Mouse (Mus musculus): Measurements from ENCODE around the gene Nav2. TPM values are rescaled to one million over a fixed set of nuclear protein-coding genes. Genes with fewer than 3 reads are reported as not detected.
A peak's percentile ranks its signal among the peaks of the same experiment; 100 is the strongest.

Nav2 gene
- polyA plus RNA-seq, 1 experiment from 2014 or later = 36.1 TPM

DNA sequence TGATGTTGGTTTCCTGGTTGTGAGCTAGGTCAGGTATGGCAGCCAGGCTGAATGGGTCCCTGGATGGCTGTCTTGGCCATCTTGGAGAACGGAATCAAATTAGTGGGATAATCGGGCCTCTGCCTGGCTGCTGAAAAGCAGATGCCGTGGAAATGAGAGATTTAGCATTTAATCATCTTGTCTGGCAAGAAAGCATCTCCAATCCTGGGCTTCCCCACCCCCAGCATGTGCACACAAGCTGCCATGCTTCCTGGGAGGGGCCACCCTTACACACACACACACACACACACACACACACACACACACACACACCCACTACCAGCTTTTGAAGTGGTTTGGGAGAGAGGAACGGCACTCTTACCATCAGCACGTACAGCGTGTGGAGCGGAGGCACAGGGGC, 506.6 kb downstream of the Nav2 start:
- H3K4me2 ChIP-seq (replicated peaks; ENCODE audit: low read depth, low read length) = no peak overlapping the region
- H3K36me3 ChIP-seq (ENCODE audit: control insufficient read depth, insufficient read depth, low read length) = no peaks in the 10 kb centered on the region
- DNase-seq (ENCODE audit: low spot score) (no peak), ATAC-seq (ENCODE audit: low FRiP score) (no peak)
- no peaks in the 10 kb centered on the region for H3K9me3 ChIP-seq (ENCODE audit: control insufficient read depth, low read length)
- no peak overlapping the region for H3K27ac ChIP-seq (ENCODE audit: low read depth, low read length)
- no peak overlapping the region for H3K4me3 ChIP-seq (ENCODE audit: low read depth, low read length)
- no peaks in the 10 kb centered on the region for H3K27me3 ChIP-seq (ENCODE audit: control insufficient read depth, insufficient read depth, low read length)
- no peaks in the 10 kb centered on the region for H3K4me1 ChIP-seq (replicated peaks; ENCODE audit: control insufficient read depth, insufficient read depth, low read length)
- no peak overlapping the region for H3K9ac ChIP-seq (ENCODE audit: low read depth, low read length)
- 85% methylated on average over 7 of the region's 7 CpGs for WGBS

GRCm38 (mm10) chr7:49415716-49416115, 507.2 kb downstream of the Nav2 start:
- 93% methylated on average over 12 of the region's 12 CpGs for WGBS
- H3K9ac ChIP-seq (ENCODE audit: low read depth, low read length) = no peak overlapping the region
- no peak overlapping the region for H3K4me2 ChIP-seq (replicated peaks; ENCODE audit: low read depth, low read length)
- no peaks in the 10 kb centered on the region for H3K4me1 ChIP-seq (replicated peaks; ENCODE audit: control insufficient read depth, insufficient read depth, low read length)
- no peaks in the 10 kb centered on the region for H3K36me3 ChIP-seq (ENCODE audit: control insufficient read depth, insufficient read depth, low read length)
- no peak overlapping the region for H3K27ac ChIP-seq (ENCODE audit: low read depth, low read length)
- H3K4me3 ChIP-seq (ENCODE audit: low read depth, low read length) = no peak overlapping the region
- no peaks in the 10 kb centered on the region for H3K9me3 ChIP-seq (ENCODE audit: control insufficient read depth, low read length)
- H3K27me3 ChIP-seq (ENCODE audit: control insufficient read depth, insufficient read depth, low read length) = no peaks in the 10 kb centered on the region
- ATAC-seq (ENCODE audit: low FRiP score) = no peak
- DNase-seq (ENCODE audit: low spot score) = no peak

- no peak overlapping the region for H3K9ac ChIP-seq (ENCODE audit: low read depth, low read length)
- WGBS = 81% methylated on average over 13 of the region's 13 CpGs
- H3K27me3 ChIP-seq (ENCODE audit: control insufficient read depth, insufficient read depth, low read length) = no peaks in the 10 kb centered on the region
- H3K36me3 ChIP-seq (ENCODE audit: control insufficient read depth, insufficient read depth, low read length) = peaks cover 2% of the 10 kb centered on the region; the same call in 1 of the 2 replicates
- no peak overlapping the region for H3K27ac ChIP-seq (ENCODE audit: low read depth, low read length)
- H3K4me2 ChIP-seq (replicated peaks; ENCODE audit: low read depth, low read length) = no peak overlapping the region
- no peaks in the 10 kb centered on the region for H3K4me1 ChIP-seq (replicated peaks; ENCODE audit: control insufficient read depth, insufficient read depth, low read length)
- DNase-seq (ENCODE audit: low spot score) (no peak), ATAC-seq (ENCODE audit: low FRiP score) (no peak)
- no peak overlapping the region for H3K4me3 ChIP-seq (ENCODE audit: low read depth, low read length)
- no peaks in the 10 kb centered on the region for H3K9me3 ChIP-seq (ENCODE audit: control insufficient read depth, low read length)
Measured at GRCm38 (mm10) chr7:49418841-49419240, 510.3 kb downstream of the Nav2 start.

DNA sequence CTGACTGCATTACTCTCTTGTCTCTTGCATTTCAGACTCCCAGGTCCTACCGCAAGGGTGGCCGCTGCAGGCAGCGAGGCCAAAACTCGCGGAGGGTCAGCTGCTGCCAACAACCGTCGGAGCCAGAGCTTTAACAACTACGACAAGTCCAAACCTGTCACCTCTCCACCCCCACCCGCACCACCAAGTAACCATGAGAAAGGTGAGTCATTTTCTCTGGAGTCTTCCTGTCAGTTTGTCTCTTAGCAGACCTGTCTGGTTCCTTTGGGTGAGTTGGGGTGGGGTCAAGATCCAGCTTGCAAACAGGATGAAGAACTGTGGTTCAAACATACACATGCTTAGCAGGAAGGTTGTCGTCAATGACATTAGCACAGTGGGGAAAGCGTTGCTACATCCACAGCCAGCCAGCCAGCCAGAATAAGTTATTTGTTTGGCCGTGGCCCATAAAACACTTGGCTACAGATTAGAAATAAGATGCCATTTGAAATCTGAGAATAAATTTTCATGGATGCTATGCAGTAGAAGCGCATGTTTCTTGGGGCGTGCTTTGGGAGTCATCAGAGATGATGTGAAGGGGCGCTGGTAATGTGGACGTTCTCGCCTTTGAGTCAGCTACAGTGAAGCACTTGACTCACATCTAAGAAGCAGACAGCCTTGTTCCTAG, 511.8 kb downstream of the Nav2 start:
- ATAC-seq (ENCODE audit: low FRiP score) = no peak
- H3K4me1 ChIP-seq (replicated peaks; ENCODE audit: control insufficient read depth, insufficient read depth, low read length) = no peaks in the 10 kb centered on the region
- 90% methylated on average over 17 of the region's 17 CpGs for whole genome bisulfite sequencing

DNA sequence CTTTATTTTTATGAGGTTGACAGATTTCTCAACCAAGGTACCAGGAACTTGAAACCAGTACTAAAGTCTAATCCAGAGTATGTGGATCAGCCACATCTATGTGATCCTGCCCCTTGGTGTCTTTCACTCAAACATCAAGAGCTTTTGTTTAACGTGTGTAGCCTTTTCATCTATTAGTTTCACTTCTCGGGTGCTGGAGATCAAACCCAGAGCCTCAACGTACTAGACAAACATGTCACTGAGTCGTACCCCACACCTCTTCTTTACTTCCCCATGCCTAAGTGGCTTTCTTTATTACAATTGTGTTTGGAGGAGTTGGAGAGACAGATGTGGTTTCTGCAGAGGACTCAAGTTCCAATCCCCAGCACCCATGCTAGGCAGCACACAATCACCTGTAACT, 512.7 kb downstream of the Nav2 start:
- no peak for DNase-seq (ENCODE audit: low spot score)
- H3K4me3 ChIP-seq (ENCODE audit: low read depth, low read length) = no peak overlapping the region
- WGBS = 75% methylated on average over 4 of the region's 4 CpGs
- H3K9me3 ChIP-seq (ENCODE audit: control insufficient read depth, low read length) = no peaks in the 10 kb centered on the region
- H3K9ac ChIP-seq (ENCODE audit: low read depth, low read length) = no peak overlapping the region
- no peak overlapping the region for H3K27ac ChIP-seq (ENCODE audit: low read depth, low read length)
- H3K4me2 ChIP-seq (replicated peaks; ENCODE audit: low read depth, low read length) = no peak overlapping the region
- no peak for ATAC-seq (ENCODE audit: low FRiP score)
- H3K36me3 ChIP-seq (ENCODE audit: control insufficient read depth, insufficient read depth, low read length) = peaks cover 2% of the 10 kb centered on the region; the same call in 1 of the 2 replicates
- no peaks in the 10 kb centered on the region for H3K4me1 ChIP-seq (replicated peaks; ENCODE audit: control insufficient read depth, insufficient read depth, low read length)
- H3K27me3 ChIP-seq (ENCODE audit: control insufficient read depth, insufficient read depth, low read length) = no peaks in the 10 kb centered on the region

More for the DNA sequence above, 511.8 kb downstream of the Nav2 start:
- H3K9me3 ChIP-seq (ENCODE audit: control insufficient read depth, low read length) = no peaks in the 10 kb centered on the region
- H3K27ac ChIP-seq (ENCODE audit: low read depth, low read length) = no peak overlapping the region
- no peak overlapping the region for H3K9ac ChIP-seq (ENCODE audit: low read depth, low read length)
- peaks cover 2% of the 10 kb centered on the region; the same call in 1 of the 2 replicates for H3K36me3 ChIP-seq (ENCODE audit: control insufficient read depth, insufficient read depth, low read length)
- no peak overlapping the region for H3K4me2 ChIP-seq (replicated peaks; ENCODE audit: low read depth, low read length)
- H3K27me3 ChIP-seq (ENCODE audit: control insufficient read depth, insufficient read depth, low read length) = no peaks in the 10 kb centered on the region
- DNase-seq (ENCODE audit: low spot score) = no peak
- no peak overlapping the region for H3K4me3 ChIP-seq (ENCODE audit: low read depth, low read length)

- Histone ChIP-seq H3K27me3 (ENCODE audit: control insufficient read depth, insufficient read depth, low read length) (no peaks in the 10 kb centered on the region), H3K9ac (ENCODE audit: low read depth, low read length) (no peak overlapping the region), H3K4me2 (replicated peaks; ENCODE audit: low read depth, low read length) (no peak overlapping the region), H3K9me3 (ENCODE audit: control insufficient read depth, low read length) (no peaks in the 10 kb centered on the region), H3K4me3 (ENCODE audit: low read depth, low read length) (no peak overlapping the region), H3K4me1 (replicated peaks; ENCODE audit: control insufficient read depth, insufficient read depth, low read length) (no peaks in the 10 kb centered on the region), H3K27ac (ENCODE audit: low read depth, low read length) (no peak overlapping the region), H3K36me3 (ENCODE audit: control insufficient read depth, insufficient read depth, low read length) (peaks cover 2% of the 10 kb centered on the region; the same call in 1 of the 2 replicates)
- WGBS = 90% methylated on average over 6 of the region's 6 CpGs
- ATAC-seq (ENCODE audit: low FRiP score) = no peak
- DNase-seq (ENCODE audit: low spot score) = no peak
Measured at GRCm38 (mm10) chr7:49423943-49424342, 515.4 kb downstream of the Nav2 start.

GRCm38 (mm10) chr7:49426060-49426459, 517.5 kb downstream of the Nav2 start:
- no peaks in the 10 kb centered on the region for H3K27me3 ChIP-seq (ENCODE audit: control insufficient read depth, insufficient read depth, low read length)
- ATAC-seq (ENCODE audit: low FRiP score) (0 out of 2 replicates have a peak, but pooled peaks have one; percentile 2), DNase-seq (ENCODE audit: low spot score) (peak; percentile 71)
- no peak overlapping the region for H3K27ac ChIP-seq (ENCODE audit: low read depth, low read length)
- H3K9ac ChIP-seq (ENCODE audit: low read depth, low read length) = no peak overlapping the region
- no peaks in the 10 kb centered on the region for H3K4me1 ChIP-seq (replicated peaks; ENCODE audit: control insufficient read depth, insufficient read depth, low read length)
- H3K36me3 ChIP-seq (ENCODE audit: control insufficient read depth, insufficient read depth, low read length) = peaks cover 2% of the 10 kb centered on the region; the same call in 1 of the 2 replicates
- no peak overlapping the region for H3K4me2 ChIP-seq (replicated peaks; ENCODE audit: low read depth, low read length)
- H3K9me3 ChIP-seq (ENCODE audit: control insufficient read depth, low read length) = no peaks in the 10 kb centered on the region
- no peak overlapping the region for H3K4me3 ChIP-seq (ENCODE audit: low read depth, low read length)
- 55% methylated on average over 4 of the region's 4 CpGs for WGBS

DNA sequence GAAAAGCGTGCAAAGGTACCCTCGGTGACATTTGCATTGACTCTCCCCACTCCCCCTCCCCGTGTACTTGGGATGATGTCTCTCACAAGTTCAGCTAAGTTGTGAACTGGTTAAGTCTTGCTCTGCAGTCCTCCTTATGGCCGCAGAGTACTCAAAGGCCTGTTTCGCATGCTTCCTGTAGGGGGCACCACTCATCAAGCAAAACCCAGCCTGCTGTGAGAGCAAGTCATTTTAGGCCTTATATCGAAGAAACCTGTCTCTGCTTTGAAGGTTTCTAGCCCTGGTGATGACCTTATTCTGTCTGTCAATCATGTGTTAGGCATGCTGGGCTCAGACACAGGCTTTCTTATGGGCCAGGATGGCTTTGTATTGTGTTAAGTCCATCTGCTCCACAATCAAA, 519.3 kb downstream of the Nav2 start:
- ATAC-seq (ENCODE audit: low FRiP score) = no peak
- Histone ChIP-seq H3K4me3 (ENCODE audit: low read depth, low read length) (no peak overlapping the region), H3K36me3 (ENCODE audit: control insufficient read depth, insufficient read depth, low read length) (no peaks in the 10 kb centered on the region), H3K27ac (ENCODE audit: low read depth, low read length) (no peak overlapping the region), H3K9ac (ENCODE audit: low read depth, low read length) (no peak overlapping the region), H3K4me1 (replicated peaks; ENCODE audit: control insufficient read depth, insufficient read depth, low read length) (no peaks in the 10 kb centered on the region), H3K4me2 (replicated peaks; ENCODE audit: low read depth, low read length) (no peak overlapping the region), H3K9me3 (ENCODE audit: control insufficient read depth, low read length) (no peaks in the 10 kb centered on the region), H3K27me3 (ENCODE audit: control insufficient read depth, insufficient read depth, low read length) (no peaks in the 10 kb centered on the region)
- WGBS = 56% methylated on average over 6 of the region's 6 CpGs
- peak; percentile 48 for DNase-seq (ENCODE audit: low spot score)

DNA sequence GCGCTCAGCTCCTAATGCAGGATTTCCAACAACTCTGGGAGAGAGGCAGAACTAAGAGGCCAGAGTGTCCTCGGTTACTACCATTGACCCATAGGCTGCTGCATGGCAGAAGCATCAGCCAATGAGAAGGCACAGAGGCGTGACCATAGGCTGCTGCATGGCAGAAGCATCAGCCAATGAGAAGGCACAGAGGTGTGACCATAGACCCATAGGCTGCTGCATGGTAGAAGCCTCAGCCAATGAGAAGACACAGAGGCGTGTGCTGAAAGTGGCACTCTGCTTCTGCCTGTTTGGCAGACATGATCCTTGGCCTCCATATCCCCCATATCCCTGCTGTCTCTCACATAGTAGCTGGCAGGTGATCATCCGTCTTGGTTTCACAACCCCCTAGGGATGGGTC, 520.4 kb downstream of the Nav2 start:
- H3K9me3 ChIP-seq (ENCODE audit: control insufficient read depth, low read length) = no peaks in the 10 kb centered on the region
- no peak for DNase-seq (ENCODE audit: low spot score)
- no peak overlapping the region for H3K4me3 ChIP-seq (ENCODE audit: low read depth, low read length)
- no peak overlapping the region for H3K27ac ChIP-seq (ENCODE audit: low read depth, low read length)
- no peak overlapping the region for H3K4me2 ChIP-seq (replicated peaks; ENCODE audit: low read depth, low read length)
- H3K36me3 ChIP-seq (ENCODE audit: control insufficient read depth, insufficient read depth, low read length) = no peaks in the 10 kb centered on the region
- no peaks in the 10 kb centered on the region for H3K27me3 ChIP-seq (ENCODE audit: control insufficient read depth, insufficient read depth, low read length)
- ATAC-seq (ENCODE audit: low FRiP score) = peak; percentile 82
- no peak overlapping the region for H3K9ac ChIP-seq (ENCODE audit: low read depth, low read length)
- WGBS = 73% methylated on average over 5 of the region's 5 CpGs
- H3K4me1 ChIP-seq (replicated peaks; ENCODE audit: control insufficient read depth, insufficient read depth, low read length) = no peaks in the 10 kb centered on the region

All from hindbrain, embryonic 11.5 days (tissue).